Mouse (Mus musculus) G1E (cell line): ENCODE data around the gene Speer4e. TPM values are rescaled to one million over a fixed set of nuclear protein-coding genes. Genes with fewer than 3 reads are reported as not detected.
"Not testable (repeated sequence)": the region's sequence is repeated elsewhere in the genome, so short reads cannot be mapped to it uniquely, and the experiment has no call there.

ENCODE experiments used
- ATAC-seq: 2 replicates; pipeline ENCODE4 v1.8.0; 2016; ENCODE audit warnings: mild to moderate bottlenecking; ENCODE audit not compliant: insufficient number of reproducible peaks, poor library complexity, low FRiP score, severe bottlenecking; ENCODE audit errors: extremely low read depth
- DNase-seq: peaks from one replicate; pipeline ENCODE4 v3.0.0; 2012; ENCODE audit warnings: low spot score
- H3K27me3 ChIP-seq: 2 replicates; pipeline ENCODE4 v1.6.1; 2012; ENCODE audit warnings: mild to moderate bottlenecking, low read length, inconsistent platforms; ENCODE audit not compliant: insufficient read depth
- H3K36me3 ChIP-seq: replicated peaks from 2 replicates; pipeline ENCODE3; 2012; ENCODE audit warnings: mild to moderate bottlenecking, inconsistent platforms
- H3K4me1 ChIP-seq: 2 replicates; pipeline ENCODE4 v1.6.1; 2012; ENCODE audit warnings: low read depth, low read length, inconsistent platforms, mixed read lengths; ENCODE audit not compliant: insufficient read depth
- H3K4me3 ChIP-seq: 2 replicates; pipeline ENCODE4 v1.5.1; 2012; ENCODE audit warnings: low read depth, mild to moderate bottlenecking, inconsistent platforms, low read length, moderate library complexity, mixed read lengths
- H3K9me3 ChIP-seq: replicated peaks from 2 replicates; pipeline ENCODE4 v1.6.1; 2012; ENCODE audit warnings: inconsistent platforms
- polyA plus RNA-seq: library from polyadenylated mRNA; stranded (reverse); fragments of >175 nt; gene quantifications from 2 replicates; pipeline ENCODE4 v1.2.3, GENCODE M21; 2012
- total RNA-seq, 2 experiments: library from RNA; stranded (forward) in 1 of 2; stranded (reverse) in 1 of 2; fragments of 200-1000 nt in 1 of 2; fragments of >200 nt in 1 of 2; fragmentation: Nextera tagmentation in 1 of 2; gene quantifications; 2 replicates each; pipeline ENCODE4 v1.2.3; 2014 to 2017

The Speer4e gene
- total and polyA plus RNA-seq, 3 experiments, result 0.11 TPM; not detected in 2

- H3K4me1 ChIP-seq, H3K36me3 ChIP-seq, H3K9me3 ChIP-seq, DNase-seq, H3K4me3 ChIP-seq, H3K27me3 ChIP-seq: not testable (repeated sequence)
- ATAC-seq, result peak; percentile 40; the same call in 1 of the 2 replicates
Measured at GRCm38 (mm10) chr5:14951822-14952221, 13.6 kb upstream of the Speer4e start.

GRCm38 (mm10) chr5:14947482-14948198, 9.4 kb upstream of the Speer4e start:
- H3K36me3 ChIP-seq, H3K9me3 ChIP-seq, H3K4me3 ChIP-seq, H3K27me3 ChIP-seq, DNase-seq, H3K4me1 ChIP-seq, ATAC-seq: not testable (repeated sequence)

DNA sequence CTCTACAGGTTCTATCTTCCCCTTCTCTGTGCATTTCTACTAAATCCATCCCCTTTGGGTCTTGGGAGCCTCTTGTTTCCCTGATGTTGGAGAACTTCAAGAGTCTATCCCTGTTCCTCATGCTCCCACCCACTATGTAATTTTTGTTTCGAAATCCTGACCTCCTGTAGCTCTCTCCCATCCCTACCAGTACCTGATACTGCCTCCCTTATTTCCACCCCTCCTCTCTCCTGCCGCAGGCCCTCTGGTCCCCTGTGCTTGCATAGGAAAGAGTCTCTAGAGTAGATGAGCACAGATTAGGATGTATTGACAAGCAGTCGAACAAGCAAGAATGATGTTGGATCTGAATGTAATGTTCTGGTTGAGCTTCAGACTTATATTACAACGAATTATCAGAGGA, 7.3 kb upstream of the Speer4e start:
- not testable (repeated sequence) for H3K27me3 ChIP-seq, H3K4me1 ChIP-seq, H3K4me3 ChIP-seq, H3K9me3 ChIP-seq, H3K36me3 ChIP-seq, DNase-seq, ATAC-seq

GRCm38 (mm10) chr5:14941043-14941442, 2.8 kb upstream of the Speer4e start:
- not testable (repeated sequence) for DNase-seq, H3K4me1 ChIP-seq, H3K9me3 ChIP-seq, H3K27me3 ChIP-seq, H3K4me3 ChIP-seq, H3K36me3 ChIP-seq, ATAC-seq

GRCm38 (mm10) chr5:14933721-14934120, 4.5 kb downstream of the Speer4e start:
- not testable (repeated sequence) for H3K4me1 ChIP-seq, H3K36me3 ChIP-seq, H3K4me3 ChIP-seq, DNase-seq, H3K9me3 ChIP-seq, ATAC-seq, H3K27me3 ChIP-seq

DNA sequence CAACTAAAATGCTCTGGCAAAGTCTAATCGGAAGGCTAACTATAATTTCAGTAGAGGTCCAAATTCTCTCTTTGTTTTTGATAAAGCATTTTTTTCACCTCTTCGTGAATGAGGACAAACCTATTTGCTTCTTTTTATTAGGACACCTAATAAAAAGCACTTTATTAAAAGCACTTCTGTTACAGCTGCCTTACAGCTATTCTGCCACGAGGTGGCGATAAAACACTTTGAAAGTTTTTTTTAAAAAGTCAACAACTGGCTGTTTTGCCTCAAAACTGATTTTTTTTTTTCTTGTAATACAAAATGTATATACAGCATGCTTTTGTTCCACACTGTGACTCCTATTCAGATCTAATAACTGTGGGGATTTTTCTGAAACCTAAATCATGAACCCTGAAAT, 11.2 kb downstream of the Speer4e start:
- not testable (repeated sequence) for H3K4me1 ChIP-seq, H3K4me3 ChIP-seq, ATAC-seq, H3K27me3 ChIP-seq, DNase-seq, H3K36me3 ChIP-seq, H3K9me3 ChIP-seq

- not testable (repeated sequence) for ATAC-seq, H3K36me3 ChIP-seq, DNase-seq, H3K27me3 ChIP-seq, H3K4me3 ChIP-seq, H3K9me3 ChIP-seq, H3K4me1 ChIP-seq
Measured at GRCm38 (mm10) chr5:14914799-14915198, 23.4 kb downstream of the Speer4e start, which contains the start of gene Gm9758. Gene Gm9758 (minus strand): TSS chr5:14914899.

- ATAC-seq, H3K4me1 ChIP-seq, H3K9me3 ChIP-seq, H3K4me3 ChIP-seq, H3K27me3 ChIP-seq, H3K36me3 ChIP-seq, DNase-seq: not testable (repeated sequence)
Measured at GRCm38 (mm10) chr5:14914361-14914760, 23.9 kb downstream of the Speer4e start.

DNA sequence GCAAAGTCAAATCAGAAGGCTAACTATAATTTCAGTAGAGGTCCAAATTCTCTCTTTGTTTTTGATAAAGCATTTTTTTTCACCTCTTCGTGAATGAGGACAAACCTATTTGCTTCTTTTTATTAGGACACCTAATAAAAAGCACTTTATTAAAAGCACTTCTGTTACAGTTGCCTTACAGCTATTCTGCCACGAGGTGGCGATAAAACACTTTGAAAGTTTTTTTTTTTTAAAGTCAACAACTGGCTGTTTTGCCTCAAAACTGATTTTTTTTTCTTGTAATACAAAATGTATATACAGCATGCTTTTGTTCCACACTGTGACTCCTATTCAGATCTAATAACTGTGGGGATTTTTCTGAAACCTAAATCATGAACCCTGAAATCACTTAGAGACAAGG, 34.7 kb downstream of the Speer4e start:
- not testable (repeated sequence) for H3K4me3 ChIP-seq, H3K36me3 ChIP-seq, ATAC-seq, H3K27me3 ChIP-seq, H3K4me1 ChIP-seq, H3K9me3 ChIP-seq, DNase-seq
